Mouse (Mus musculus): ENCODE data around the gene Alpk3.
A peak's percentile ranks its signal among the peaks of the same experiment; 100 is the strongest.
"Not testable (repeated sequence)": the region's sequence is repeated elsewhere in the genome, so short reads cannot be mapped to it uniquely, and the experiment has no call there.

The Alpk3 gene

GRCm38 (mm10) chr7:81131864-81132263 is 74.5 kb downstream of the Alpk3 start:
- no peak for DNase-seq (ENCODE audit: low read depth)

DNA sequence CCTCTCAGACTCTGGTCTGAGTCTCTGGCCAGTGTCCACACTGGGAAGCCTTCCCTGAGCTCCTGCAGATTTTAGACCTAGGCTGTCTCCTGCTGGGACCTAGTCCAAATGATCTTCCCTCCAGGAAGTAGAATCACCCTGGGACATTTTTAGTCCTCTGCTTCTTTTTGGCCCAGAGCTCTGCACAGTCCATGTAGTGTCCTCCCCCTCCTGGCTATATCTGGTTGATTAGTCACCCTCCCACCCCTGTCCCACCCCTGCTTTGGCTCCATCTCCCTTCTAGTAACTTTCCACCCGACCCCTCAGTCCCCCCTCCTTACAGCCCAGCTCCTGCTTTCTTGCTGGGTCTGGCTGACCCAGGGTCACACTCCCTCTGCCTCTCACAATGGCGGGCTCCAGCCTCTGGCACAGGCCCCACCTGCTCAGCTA is 75.5 kb downstream of the Alpk3 start:
- no peak for DNase-seq (ENCODE audit: low read depth)

DNA sequence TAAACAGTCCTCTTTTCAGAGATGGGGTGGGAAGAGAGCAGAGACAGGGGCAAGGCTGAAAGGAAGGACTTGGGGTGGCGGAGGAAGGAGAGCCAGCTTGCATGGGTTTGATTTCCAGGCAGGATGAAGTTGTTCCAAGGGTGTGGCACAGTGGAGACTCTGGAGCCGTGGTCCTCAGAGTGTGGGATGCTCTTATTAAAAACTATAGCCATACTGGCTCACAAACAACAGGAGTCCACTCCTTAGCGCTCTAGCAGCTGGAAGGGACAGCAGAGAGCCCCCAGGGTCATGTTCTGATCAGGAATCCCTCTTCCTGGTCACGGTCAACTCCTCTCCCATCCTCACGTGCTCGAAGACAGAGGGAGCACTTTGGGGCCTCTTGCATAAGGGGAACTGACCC is 76.0 kb downstream of the Alpk3 start:
- DNase-seq (ENCODE audit: low read depth), result no peak

DNA sequence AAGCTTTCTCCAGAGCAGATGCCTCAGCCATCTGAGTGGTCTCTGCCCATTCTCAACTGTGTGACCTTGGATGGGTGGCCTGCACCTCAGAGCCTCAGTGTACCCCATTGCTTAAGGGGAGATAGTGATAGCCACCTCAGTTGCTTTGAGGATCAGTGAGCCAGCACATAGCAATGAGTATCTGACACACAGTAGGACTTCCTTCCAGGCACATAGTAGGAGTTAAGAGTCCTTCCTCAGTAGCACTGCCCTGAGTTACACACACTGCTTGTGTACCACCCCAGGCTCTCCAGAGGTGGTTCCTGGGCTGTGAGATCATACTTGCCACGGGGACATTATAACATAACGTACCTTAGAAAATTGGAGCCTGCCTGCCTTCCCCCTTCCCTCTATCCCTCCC is 76.5 kb downstream of the Alpk3 start:
- no peak for DNase-seq (ENCODE audit: low read depth)

GRCm38 (mm10) chr7:81134614-81135067 is 77.2 kb downstream of the Alpk3 start:
- no peak for DNase-seq (ENCODE audit: low read depth)

DNA sequence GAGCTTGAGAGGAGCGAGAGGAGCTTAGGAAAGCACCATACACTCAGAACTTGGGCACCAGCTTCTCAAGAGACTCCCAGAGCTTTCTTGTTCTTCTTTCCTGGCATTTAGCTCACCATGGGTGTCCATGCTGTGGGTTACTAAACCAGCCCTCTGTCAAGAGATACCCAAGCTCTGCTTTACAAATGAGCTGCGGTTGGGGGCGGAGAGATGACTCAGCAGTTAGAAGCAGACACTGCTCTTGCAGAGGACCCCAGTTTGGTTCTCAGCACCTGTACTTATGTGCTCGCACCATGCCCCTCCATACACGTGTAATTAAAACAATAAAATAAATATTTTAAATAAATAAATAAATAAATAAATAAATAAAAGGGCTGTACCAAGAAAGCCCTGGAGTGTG is 79.9 kb downstream of the Alpk3 start:
- no peak for DNase-seq (ENCODE audit: low read depth)

GRCm38 (mm10) chr7:81139100-81139499 is 81.7 kb downstream of the Alpk3 start:
- DNase-seq (ENCODE audit: low read depth), result no peak

DNA sequence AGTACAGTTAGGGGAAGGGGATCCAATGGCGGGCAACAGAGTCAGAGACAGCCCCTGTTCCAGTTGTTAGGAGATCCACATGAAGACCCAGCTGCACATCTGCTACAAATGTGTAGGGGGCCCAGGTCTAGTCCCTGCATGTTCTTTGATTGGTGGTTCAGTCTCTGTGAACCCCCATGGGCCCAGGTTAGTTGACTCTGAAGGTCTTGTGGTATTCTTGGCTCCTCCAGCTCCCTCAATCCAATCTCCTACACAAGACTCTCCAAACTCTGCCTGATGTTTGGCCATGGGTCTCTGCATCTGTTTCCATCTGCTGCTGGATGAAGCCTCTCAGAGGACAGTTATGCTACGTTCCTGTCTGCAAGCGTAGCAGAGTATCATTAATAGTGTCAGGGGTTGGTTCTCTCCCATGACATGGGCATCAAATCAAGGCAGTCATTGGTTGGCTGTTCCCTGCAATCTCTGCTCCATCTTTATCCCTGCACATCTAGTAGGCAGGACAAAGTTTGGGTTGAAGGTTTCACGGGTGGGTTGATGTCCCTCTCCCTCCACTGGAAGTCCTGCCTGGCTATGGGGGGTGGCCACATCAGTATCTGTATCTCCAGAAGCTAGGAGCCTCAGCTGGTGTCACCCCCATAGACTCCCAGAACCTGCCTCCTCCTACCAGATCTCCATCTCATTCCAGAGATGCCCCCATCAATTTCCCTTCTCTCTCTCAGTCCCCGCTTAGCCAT is 82.4 kb downstream of the Alpk3 start:
- no peak for DNase-seq (ENCODE audit: low read depth)

DNA sequence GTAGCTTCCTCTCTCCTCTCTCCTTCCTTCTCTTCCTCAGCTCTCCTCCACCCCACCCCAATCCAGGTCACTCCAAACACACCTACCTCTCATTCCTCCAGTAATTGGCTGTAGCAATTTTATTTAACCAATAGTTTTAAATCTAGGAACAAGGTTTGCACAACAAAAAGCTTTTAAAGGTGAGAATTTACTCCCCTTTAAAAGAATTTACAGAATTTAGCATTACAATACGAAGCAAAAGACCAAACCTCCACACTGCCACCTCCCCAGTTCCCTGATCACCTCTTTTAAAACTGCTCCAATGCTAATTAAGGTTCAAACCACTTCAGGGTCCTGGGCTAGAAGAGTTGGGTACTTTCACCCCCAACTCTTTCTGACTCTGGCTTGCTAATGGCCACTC is 84.1 kb downstream of the Alpk3 start:
- no peak for DNase-seq (ENCODE audit: low read depth)

- not testable (repeated sequence) for DNase-seq (ENCODE audit: low read depth)
Measured at GRCm38 (mm10) chr7:81143056-81143455, 85.7 kb downstream of the Alpk3 start.

GRCm38 (mm10) chr7:81149759-81150158 is 92.4 kb downstream of the Alpk3 start:
- DNase-seq (ENCODE audit: low read depth), result no peak

DNA sequence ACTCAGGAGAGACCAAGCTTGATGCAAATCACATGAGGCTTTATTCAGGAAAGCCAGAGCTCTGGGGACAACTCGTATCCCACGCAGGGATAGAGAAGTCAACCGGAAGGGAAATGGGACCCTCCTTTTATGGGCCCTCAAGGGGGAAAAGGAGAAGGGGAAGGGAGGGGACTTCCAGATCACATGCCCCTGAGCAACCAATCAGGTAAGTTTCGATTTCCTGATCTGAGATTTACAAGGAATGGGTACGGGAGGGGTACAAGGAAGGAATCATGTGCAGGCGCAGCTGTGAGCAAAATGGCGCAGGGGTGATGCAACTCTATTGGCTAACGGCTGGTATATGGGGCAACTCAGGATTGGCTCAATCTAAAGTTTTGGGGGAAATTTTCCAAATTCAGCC is 93.8 kb downstream of the Alpk3 start:
- DNase-seq (ENCODE audit: low read depth), result no peak

- no peak for DNase-seq (ENCODE audit: low read depth)
Measured at GRCm38 (mm10) chr7:81152306-81152705, 94.9 kb downstream of the Alpk3 start.

DNA sequence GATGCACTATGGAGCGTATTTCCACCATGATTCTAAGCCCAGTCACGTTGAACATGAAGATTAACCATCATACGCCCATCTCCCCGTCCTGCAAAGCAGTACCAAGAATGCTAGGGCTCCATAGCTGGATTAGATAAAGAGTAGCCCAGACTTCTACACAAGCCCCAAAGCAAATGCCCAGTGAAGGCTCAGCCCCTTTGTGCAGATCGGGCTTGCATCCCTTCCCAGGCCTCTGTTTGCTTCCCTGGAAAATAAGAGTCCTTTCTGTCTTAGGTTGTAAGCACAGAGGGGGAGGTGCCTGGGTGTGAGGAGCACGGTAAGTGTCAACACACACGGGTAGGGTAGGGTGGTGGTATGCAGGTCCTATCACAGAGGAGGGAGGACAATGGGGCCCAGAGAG is 95.4 kb downstream of the Alpk3 start:
- no peak for DNase-seq (ENCODE audit: low read depth)

- no peak for DNase-seq (ENCODE audit: low read depth)
Measured at GRCm38 (mm10) chr7:81153327-81153726, 95.9 kb downstream of the Alpk3 start.

GRCm38 (mm10) chr7:81154244-81154643 is 96.8 kb downstream of the Alpk3 start:
- not testable (repeated sequence) for DNase-seq (ENCODE audit: low read depth)

GRCm38 (mm10) chr7:81154960-81155359 is 97.6 kb downstream of the Alpk3 start:
- DNase-seq (ENCODE audit: low read depth), result peak; percentile 92

Measured in naive thymus-derived CD4-positive, alpha-beta T cell, adult 2 months (primary cell).